Mouse (Mus musculus) embryonic stem cell, embryonic (primary cell): Measurements from ENCODE around the gene Rspo1.

ENCODE experiments used
- CTCF ChIA-PET, 4 experiments: fragments of 300-600 bp in 2 of 4; fragments of 350-600 bp in 2 of 4; sonication (Branson Sonifier 250); formaldehyde crosslinking; loops; one replicate each; lab custom pipeline; 2022; ENCODE audit warnings: inconsistent platforms in 2 of 4; lab: Charles Lee
- POLR2A ChIA-PET, 4 experiments: fragments of 300-600 bp in 2 of 4; fragments of 350-600 bp in 2 of 4; sonication (Branson Sonifier 250); formaldehyde crosslinking; loops; one replicate each; lab custom pipeline; 2022; ENCODE audit warnings: antibody characterized with exemption in 4 of 4, inconsistent platforms in 1 of 4; lab: Charles Lee

Gene Rspo1

GRCm38 (mm10) chr4:124990325-124990724, 4.1 kb downstream of the Rspo1 start:
- POLR2A ChIA-PET, result interaction anchor here in 2 of 4 experiments (0.6 to 1.7 kb wide), 4 partner anchors 15 to 96 kb away, joined by 3 to 5 read pairs (median 4); no protein-coding TSS in a partner anchor
- CTCF ChIA-PET, result interaction anchor here in 2 of 4 experiments (0.9 to 2.2 kb wide), 2 partner anchors 14 to 48 kb away, joined by 3 to 9 read pairs; no protein-coding TSS in a partner anchor

- ChIA-PET CTCF (interaction anchor here in 2 of 4 experiments (0.5 to 0.8 kb wide), 3 partner anchors 14 to 133 kb away, joined by 3 to 4 read pairs (median 3); no protein-coding TSS in a partner anchor), POLR2A (interaction anchor here in 1 of 4 experiments (1.0 kb wide), 1 partner anchor 33 kb away, joined by 3 read pairs; no protein-coding TSS in a partner anchor)
Observed at GRCm38 (mm10) chr4:124997479-124998147, 11.4 kb downstream of the Rspo1 start.

- CTCF ChIA-PET, result interaction anchor here in 2 of 4 experiments (1.0 to 1.4 kb wide), 2 partner anchors 16 kb away, joined by 3 read pairs; no protein-coding TSS in a partner anchor
Observed at GRCm38 (mm10) chr4:124999548-124999947, 13.3 kb downstream of the Rspo1 start.

GRCm38 (mm10) chr4:125002978-125003377, 16.7 kb downstream of the Rspo1 start:
- ChIA-PET POLR2A (no interaction called here), CTCF (no interaction called here)

More at GRCm38 (mm10) chr4:124999548-124999947, 13.3 kb downstream of the Rspo1 start:
- POLR2A ChIA-PET, result no interaction called here

GRCm38 (mm10) chr4:125004886-125005285, 18.7 kb downstream of the Rspo1 start:
- ChIA-PET POLR2A (interaction anchor here in 2 of 4 experiments (0.6 to 1.4 kb wide), 3 partner anchors 15 to 958 kb away, joined by 3 to 4 read pairs (median 4); no protein-coding TSS in a partner anchor), CTCF (interaction anchor here in 3 of 4 experiments (0.6 to 1.2 kb wide), 8 partner anchors 14 to 929 kb away, joined by 3 to 6 read pairs (median 3); no protein-coding TSS in a partner anchor)

GRCm38 (mm10) chr4:125007460-125007859, 21.2 kb downstream of the Rspo1 start:
- POLR2A ChIA-PET, result interaction anchor here in 1 of 4 experiments (0.6 kb wide), 1 partner anchor 21 kb away, joined by 3 read pairs; no protein-coding TSS in a partner anchor
- CTCF ChIA-PET, result interaction anchor here in 2 of 4 experiments (1.4 to 1.6 kb wide), 3 partner anchors 13 to 64 kb away, joined by 4 to 7 read pairs (median 4); no protein-coding TSS in a partner anchor

- POLR2A ChIA-PET, result no interaction called here
- CTCF ChIA-PET, result no interaction called here
Observed at GRCm38 (mm10) chr4:125008220-125008619, 22.0 kb downstream of the Rspo1 start.

- CTCF ChIA-PET, result interaction anchor here in 1 of 4 experiments (0.6 kb wide), 1 partner anchor 672 kb away, joined by 4 read pairs; no protein-coding TSS in a partner anchor
- POLR2A ChIA-PET, result interaction anchor here in 2 of 4 experiments (0.7 kb wide), 2 partner anchors 1098 to 1618 kb away, joined by 3 to 5 read pairs; no protein-coding TSS in a partner anchor
Observed at GRCm38 (mm10) chr4:125008712-125009111, 22.5 kb downstream of the Rspo1 start.

GRCm38 (mm10) chr4:125015806-125016635, 29.8 kb downstream of the Rspo1 start, which contains the start of gene Gnl2:
Gene Gnl2, plus strand, starts transcription at chr4:125016585.
- ChIA-PET CTCF (no interaction called here), POLR2A (no interaction called here)

GRCm38 (mm10) chr4:125017431-125017830, 31.2 kb downstream of the Rspo1 start:
- ChIA-PET POLR2A (no interaction called here), CTCF (no interaction called here)

- ChIA-PET CTCF (interaction anchor here (0.5 to 2.8 kb wide), 13 partner anchors 9 to 578 kb away, joined by 3 to 15 read pairs (median 4); no protein-coding TSS in a partner anchor), POLR2A (interaction anchor here in 3 of 4 experiments (0.5 to 1.1 kb wide), 5 partner anchors 11 to 1482 kb away, joined by 3 to 4 read pairs (median 3); no protein-coding TSS in a partner anchor)
Observed at GRCm38 (mm10) chr4:125020780-125021538, 34.7 kb downstream of the Rspo1 start.

- ChIA-PET CTCF (interaction anchor here in 2 of 4 experiments (0.7 to 0.8 kb wide), 2 partner anchors 10 to 87 kb away, joined by 3 to 4 read pairs; no protein-coding TSS in a partner anchor), POLR2A (interaction anchor here in 3 of 4 experiments (0.6 to 1.9 kb wide), 13 partner anchors 10 to 982 kb away, joined by 3 to 6 read pairs (median 4); partner anchors contain the start of gene 9930104L06Rik (in 1 of the 3))
Observed at GRCm38 (mm10) chr4:125029891-125030614, 43.8 kb downstream of the Rspo1 start.

GRCm38 (mm10) chr4:125034341-125034740, 48.1 kb downstream of the Rspo1 start:
- POLR2A ChIA-PET, result interaction anchor here in 1 of 4 experiments (1.2 kb wide), 1 partner anchor 10 kb away, joined by 6 read pairs; no protein-coding TSS in a partner anchor
- CTCF ChIA-PET, result no interaction called here

- POLR2A ChIA-PET, result interaction anchor here in 2 of 4 experiments (1.4 to 1.7 kb wide), 5 partner anchors 9 to 14 kb away, joined by 3 to 6 read pairs (median 6); no protein-coding TSS in a partner anchor
- CTCF ChIA-PET, result interaction anchor here in 3 of 4 experiments (0.6 to 1.2 kb wide), 4 partner anchors 61 to 131 kb away, joined by 3 to 6 read pairs (median 4); no protein-coding TSS in a partner anchor
Observed at GRCm38 (mm10) chr4:125044454-125044853, 58.2 kb downstream of the Rspo1 start.

- ChIA-PET POLR2A (interaction anchor here in 3 of 4 experiments (0.6 to 2.7 kb wide), 13 partner anchors 9 to 128 kb away, joined by 3 to 22 read pairs (median 4); partner anchors contain the start of genes 9930104L06Rik (in 2 of the 3), Snip1 (in 2 of the 3), Dnali1 (in 1 of the 3) and Meaf6 (in 1 of the 3)), CTCF (interaction anchor here (0.7 to 6.3 kb wide), 6 partner anchors 72 to 240 kb away, joined by 4 to 34 read pairs (median 6); no protein-coding TSS in a partner anchor)
Observed at GRCm38 (mm10) chr4:125055385-125055784, 69.2 kb downstream of the Rspo1 start.

- POLR2A ChIA-PET, result interaction anchor here in 2 of 4 experiments (0.7 to 3.5 kb wide), 12 partner anchors 8 to 140 kb away, joined by 3 to 22 read pairs (median 6); partner anchors contain the start of genes 9930104L06Rik (in 2 of the 2), Snip1 (in 2 of the 2), Dnali1 (in 1 of the 2) and Meaf6 (in 1 of the 2)
- CTCF ChIA-PET, result interaction anchor here (0.5 to 6.3 kb wide), 9 partner anchors 8 to 208 kb away, joined by 3 to 34 read pairs (median 5); no protein-coding TSS in a partner anchor
Observed at GRCm38 (mm10) chr4:125056476-125056875, 70.2 kb downstream of the Rspo1 start.
